Mouse (Mus musculus): ENCODE results near the gene Atg13. TPM values are rescaled to one million over a fixed set of nuclear protein-coding genes. Genes with fewer than 3 reads are reported as not detected.

Gene Atg13
- total RNA-seq, 2 experiments from 2014 or later = 41.3 to 42.0 TPM

DNA sequence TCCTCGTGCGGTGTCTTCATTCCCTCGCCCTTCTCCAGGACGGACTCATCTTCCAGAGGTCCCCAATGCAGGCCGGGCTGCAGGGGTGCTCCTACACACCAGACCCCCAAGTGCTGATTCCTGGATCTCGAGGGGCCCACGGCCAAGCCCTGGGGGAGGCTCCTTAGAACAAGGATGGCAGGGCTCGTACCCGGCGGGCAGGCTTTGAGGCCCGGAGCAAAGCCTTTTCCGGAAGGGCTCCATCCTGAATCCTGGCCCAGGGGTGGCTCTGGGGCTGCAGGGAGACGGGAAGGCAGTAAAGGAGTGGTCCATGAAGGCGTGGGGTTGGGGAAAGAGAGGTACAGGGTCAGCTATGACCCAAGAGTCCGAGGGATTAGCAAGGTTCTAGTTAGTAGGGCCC lies 61.2 kb downstream of the Atg13 start:
- no peak for DNase-seq

- peak; percentile 61 for DNase-seq
Measured at GRCm38 (mm10) chr2:91646733-91647132, 63.6 kb downstream of the Atg13 start.

- no peak for DNase-seq
Measured at GRCm38 (mm10) chr2:91645811-91646210, 64.6 kb downstream of the Atg13 start.

DNA sequence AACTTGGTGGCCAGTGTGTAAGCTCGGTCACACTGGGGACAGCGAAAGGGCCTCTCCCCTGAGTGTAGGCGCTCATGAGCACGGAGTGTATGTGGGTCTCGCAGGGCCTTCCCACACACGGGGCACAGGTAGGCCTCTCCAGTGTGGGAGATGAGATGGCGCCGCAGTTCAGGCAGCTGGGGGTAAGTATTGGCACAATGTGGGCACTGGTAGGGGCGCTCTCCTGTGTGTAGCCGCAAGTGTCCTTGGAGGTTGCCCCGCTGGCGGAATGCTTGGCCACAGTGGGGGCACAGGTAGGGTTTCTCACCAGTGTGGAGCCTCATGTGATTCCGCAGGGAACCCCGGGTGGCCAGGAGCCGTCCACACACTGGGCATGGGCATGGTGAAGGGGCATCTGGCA lies 65.0 kb downstream of the Atg13 start:
- DNase-seq = no peak

DNA sequence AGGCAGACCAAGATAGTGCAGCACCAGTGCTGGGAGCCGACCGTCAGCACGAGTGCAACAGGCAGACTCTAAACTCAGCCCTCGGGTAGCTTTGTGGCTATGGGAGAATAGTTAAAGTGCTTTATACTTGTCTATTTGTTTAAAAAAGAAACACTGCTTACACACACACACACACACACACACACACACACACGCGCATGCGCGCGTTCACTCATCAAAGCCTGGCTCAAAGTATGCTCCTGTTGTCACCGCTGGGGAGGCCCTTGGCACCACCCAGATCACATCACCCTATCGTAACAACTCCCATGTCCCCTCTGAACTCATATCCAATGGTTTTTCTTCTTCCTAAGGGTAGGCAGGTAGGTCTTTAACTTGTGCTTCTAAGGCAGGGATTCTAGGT lies 66.4 kb downstream of the Atg13 start:
- no peak for DNase-seq

GRCm38 (mm10) chr2:91642825-91643415 lies 67.5 kb downstream of the Atg13 start:
- DNase-seq = no peak

DNA sequence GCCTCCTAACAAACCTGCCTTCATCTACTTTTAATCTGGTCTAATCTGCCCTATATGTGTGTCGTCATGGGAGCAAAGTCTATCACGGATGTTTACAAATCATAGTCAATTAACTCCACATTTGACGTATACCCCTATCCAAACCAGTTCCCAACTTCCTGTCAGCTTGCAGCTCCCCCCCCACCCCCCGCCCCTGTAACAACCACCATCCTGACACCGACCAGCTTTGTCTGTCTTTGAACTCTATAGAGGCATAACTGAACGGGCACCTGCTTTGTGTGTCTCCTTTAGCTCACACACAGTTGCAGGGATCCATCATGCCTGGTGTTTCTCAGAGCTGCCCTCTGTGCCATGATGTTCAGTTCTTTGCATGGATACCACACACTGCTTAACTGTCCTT lies 71.4 kb downstream of the Atg13 start:
- no peak for DNase-seq

DNA sequence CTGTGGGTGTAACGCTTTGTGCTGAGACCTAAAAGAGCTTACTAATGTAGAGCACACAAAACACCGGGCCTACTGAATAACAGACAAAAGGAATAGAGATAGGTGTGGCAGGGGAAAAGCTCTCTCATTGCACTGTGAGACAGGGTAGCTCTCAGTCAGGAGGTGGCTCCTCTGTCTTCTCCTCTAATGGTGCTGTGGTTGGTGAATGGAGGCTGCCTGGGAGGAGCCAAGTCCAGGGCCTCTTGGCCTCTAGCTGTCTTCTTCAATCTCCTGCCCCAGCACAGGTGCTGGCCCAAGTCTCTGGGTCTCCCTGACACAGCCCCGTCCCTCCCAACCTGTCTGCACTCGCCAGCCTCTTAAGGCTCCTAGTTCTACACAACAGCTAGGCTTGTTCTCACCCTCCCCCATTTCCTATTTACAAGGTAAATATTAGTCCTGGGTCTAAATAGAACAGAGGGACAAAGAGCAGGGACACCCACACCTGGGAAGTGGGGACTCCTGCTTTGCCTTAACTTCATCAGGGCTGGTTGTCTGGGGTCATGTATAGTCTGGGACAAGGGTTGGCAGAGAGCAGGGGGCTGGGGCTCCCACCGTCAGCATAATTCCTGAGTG lies 73.5 kb downstream of the Atg13 start:
- no peak for DNase-seq

DNA sequence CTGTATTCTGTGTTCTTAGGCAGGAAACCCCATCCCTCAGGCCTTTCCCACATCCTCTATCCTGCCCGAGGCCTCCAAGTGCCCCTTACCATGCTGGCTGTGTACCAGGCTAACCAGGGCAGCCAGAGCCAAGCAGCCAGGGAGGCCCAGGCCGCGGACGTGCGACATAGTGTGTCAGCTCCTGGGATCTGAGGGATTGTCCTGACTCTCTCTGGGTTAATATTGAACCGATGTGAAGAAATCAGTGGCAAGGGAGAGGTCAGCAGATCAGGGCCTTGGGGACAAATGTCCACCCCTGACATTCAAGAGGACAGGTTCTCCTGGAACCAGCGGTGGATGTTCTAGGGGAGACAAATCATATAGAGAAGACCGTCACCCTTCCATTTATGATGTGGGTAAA lies 74.1 kb downstream of the Atg13 start, which contains the start of gene F2:
Gene F2 (minus strand): TSS at position 186 of the 400 bp plus-strand sequence.
- DNase-seq = peak; percentile 26

GRCm38 (mm10) chr2:91635486-91635885 lies 74.9 kb downstream of the Atg13 start:
- DNase-seq = no peak

- no peak for DNase-seq
Measured at GRCm38 (mm10) chr2:91634841-91635240, 75.5 kb downstream of the Atg13 start.

- DNase-seq = no peak
Measured at GRCm38 (mm10) chr2:91633334-91633977, 76.9 kb downstream of the Atg13 start.

DNA sequence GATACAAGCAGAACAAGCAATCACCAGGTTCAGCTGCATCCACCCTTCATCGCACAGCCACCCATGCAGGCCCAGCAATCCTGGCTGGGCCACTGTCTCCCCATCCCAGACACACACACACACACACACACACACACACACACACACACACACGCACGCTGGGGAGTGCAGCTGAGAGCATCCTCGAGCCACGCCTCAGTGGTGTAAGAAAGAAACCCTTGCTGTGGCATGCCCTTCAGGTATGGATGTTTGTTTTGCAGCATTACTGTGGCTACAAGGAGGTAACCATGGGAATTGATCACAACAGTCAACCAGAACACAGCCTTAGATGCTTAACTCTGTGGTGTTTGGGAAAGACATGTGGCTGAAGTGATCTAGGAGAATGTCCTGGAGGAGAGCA lies 78.1 kb downstream of the Atg13 start:
- no peak for DNase-seq

DNA sequence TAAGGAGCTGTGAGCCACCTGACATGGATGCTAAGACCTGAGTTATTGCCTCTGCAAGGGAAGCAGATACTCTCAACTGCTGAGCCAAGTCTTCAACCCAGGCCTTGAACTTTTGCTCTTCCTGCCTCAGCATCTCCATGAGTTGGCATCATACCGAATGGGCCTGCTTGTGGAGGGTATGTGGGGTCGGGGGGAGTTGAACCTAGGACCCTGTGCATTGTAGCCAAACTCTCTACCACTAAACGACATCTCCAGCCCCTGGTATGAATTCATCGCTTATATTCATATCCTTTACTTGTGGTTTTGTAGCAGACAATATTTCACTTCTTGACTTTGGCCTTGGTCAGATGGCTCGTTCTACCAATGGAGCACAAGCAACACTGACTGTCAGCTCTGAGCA lies 78.5 kb downstream of the Atg13 start:
- peak; percentile 26 for DNase-seq

GRCm38 (mm10) chr2:91630384-91630783 lies 80.0 kb downstream of the Atg13 start:
- no peak for DNase-seq

DNA sequence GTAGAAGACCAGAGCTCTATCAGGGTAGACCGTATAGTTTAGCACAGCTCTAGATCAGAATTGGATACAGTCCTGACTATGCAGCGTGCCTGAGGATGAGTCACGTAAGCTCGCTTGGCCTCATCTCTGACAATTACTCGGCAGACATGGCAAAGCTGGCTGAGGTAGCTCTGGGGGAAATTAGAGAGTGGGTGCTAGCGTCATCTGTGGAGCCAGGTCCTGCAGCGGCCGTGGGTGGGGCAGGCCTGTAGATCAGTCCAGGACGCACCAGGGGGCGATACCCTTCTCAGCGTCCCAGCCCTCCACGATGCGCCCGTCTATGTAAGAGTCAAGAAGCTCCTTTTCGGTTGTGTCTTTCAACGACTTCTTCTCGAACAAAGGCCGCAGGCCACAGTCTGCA lies 80.7 kb downstream of the Atg13 start:
- peak; percentile 28 for DNase-seq

GRCm38 (mm10) chr2:91628171-91628570 lies 82.2 kb downstream of the Atg13 start:
- DNase-seq = no peak

- no peak for DNase-seq
Measured at GRCm38 (mm10) chr2:91627486-91627885, 82.9 kb downstream of the Atg13 start.

Other genes with a start within 250 kb of the Atg13 start
- gene Ckap5, start 183.8 kb downstream of the Atg13 start, total RNA-seq (2021) = 10 to 100 TPM; 44.4 to 51.3 TPM
- gene F2, start 74.2 kb downstream of the Atg13 start, total RNA-seq (2021) = 100 to 1,000 TPM; 156 to 377 TPM
- gene Zfp408, start 60.8 kb downstream of the Atg13 start, total RNA-seq (2021) = 10 to 100 TPM; 13.2 to 16.9 TPM
- 10 to 100 TPM; 53.8 to 70.9 TPM for gene Arhgap1, start 60.7 kb downstream of the Atg13 start, total RNA-seq (2021)
- 1 to 10 TPM; 7.3 to 9.8 TPM for gene Harbi1, start 276 bp upstream of the Atg13 start, total RNA-seq (2021)
- 10 to 100 TPM; 24.4 to 30.9 TPM for gene Ambra1, start 19.6 kb upstream of the Atg13 start, total RNA-seq (2021)
- under 1 TPM; 0.18 to 0.27 TPM for gene Chrm4, start 216.7 kb upstream of the Atg13 start, total RNA-seq (2021)
- 10 to 100 TPM; 30.8 to 36.7 TPM for gene Mdk, start 221.7 kb upstream of the Atg13 start, total RNA-seq (2021)
- gene Gm9821, start 235.1 kb upstream of the Atg13 start, total RNA-seq (2021) = not detected

All from adrenal gland, postnatal 10 days (tissue).